Mouse (Mus musculus) erythroid progenitor cell, adult 5-6 weeks (primary cell): Measurements from ENCODE around the gene Cracr2b. TPM values are rescaled to one million over a fixed set of nuclear protein-coding genes. Genes with fewer than 3 reads are reported as not detected.

Experiments
- ATAC-seq: replicated peaks from 2 replicates; pipeline ENCODE4 v1.8.0; 2016; ENCODE audit warnings: moderate number of reproducible peaks, mild to moderate bottlenecking, moderate TSS enrichment, inconsistent platforms; ENCODE audit not compliant: poor library complexity, low FRiP score, severe bottlenecking
- total RNA-seq, 2 experiments: library from RNA; stranded (forward) in 1 of 2; stranded (reverse) in 1 of 2; fragments of 150-400 nt in 1 of 2; fragments of 186-747, 209-891 nt in 1 of 2; gene quantifications; 2 replicates each; pipeline versions ENCODE4 v1.2.3 to v1.2.4; 2015 to 2017; ENCODE audit warnings: low replicate concordance in 2 of 2

The Cracr2b gene
- total RNA-seq, 2 experiments from 2014 or later, result 3.3 TPM; not detected in 1

DNA sequence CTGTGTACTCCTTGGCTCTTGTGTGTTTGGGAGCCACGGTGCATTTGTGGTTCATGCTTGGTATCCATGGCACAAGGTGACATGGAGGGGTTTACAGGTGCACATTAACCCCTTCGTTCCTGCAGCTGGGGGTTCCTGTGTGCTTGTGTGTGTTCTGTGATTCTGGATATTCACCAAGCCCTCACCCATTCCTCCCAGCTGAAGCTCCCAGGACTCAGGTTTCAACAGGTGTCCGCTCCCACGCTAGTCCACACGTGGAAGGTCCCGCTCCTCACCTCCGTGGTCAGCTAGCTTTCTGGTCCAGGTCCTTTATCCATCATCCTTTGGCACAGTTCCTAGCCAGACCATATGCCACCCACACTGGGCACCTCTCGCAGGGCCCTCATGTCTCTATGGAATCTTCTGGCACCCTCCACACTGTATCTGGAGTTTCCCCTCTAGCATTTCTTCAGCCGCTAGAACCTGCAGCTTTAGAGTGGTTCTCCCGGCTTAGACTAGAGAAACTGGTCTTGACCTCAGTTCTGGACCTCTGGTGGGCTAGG, 5.8 kb downstream of the Cracr2b start:
- ATAC-seq, result 0 out of 2 replicates have a peak, but pooled peaks have one; percentile 2

DNA sequence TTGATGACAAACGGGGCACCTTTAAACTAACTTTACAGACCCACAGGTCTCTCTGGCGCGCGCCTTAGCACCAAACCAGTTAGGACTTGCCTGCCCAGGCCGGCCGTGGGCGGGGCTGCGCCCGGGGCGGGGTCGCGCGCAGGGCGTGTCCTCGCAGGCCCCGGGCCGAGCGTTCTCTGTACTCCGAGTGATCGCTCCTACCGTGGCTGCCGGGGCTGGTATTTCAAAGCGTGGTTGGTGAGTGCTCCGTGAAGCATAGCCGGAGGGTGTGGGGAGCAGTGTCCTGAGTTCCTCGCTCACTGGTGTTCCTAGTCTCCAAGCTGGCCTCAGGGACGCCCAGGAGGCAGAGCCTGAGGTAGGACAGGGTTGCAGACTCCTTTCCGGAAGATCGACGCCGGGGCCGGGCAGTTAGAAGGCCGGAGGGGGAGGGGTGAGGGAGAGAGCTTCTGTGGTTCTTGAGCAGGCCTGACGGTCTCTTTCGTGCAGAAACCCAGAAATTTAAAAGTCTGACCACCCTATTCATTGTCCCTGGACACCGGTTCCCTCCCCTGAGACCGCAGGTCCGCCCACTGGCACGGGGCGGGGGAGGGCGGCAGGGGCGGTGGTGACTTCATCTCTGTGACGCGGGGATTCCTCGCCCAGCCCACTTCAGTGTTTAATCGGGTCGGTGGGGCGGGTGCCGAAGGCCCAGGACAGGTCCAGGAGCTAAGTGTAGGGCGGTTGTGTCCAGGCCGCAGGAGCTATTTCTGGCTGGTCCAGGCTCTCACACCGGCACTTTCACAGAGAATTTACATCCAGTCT, 6.5 kb downstream of the Cracr2b start, which contains the start of gene Cd151:
Gene Cd151 (plus strand): TSS at position 163 of the 801 bp plus-strand sequence.
- peak; percentile 73 for ATAC-seq

DNA sequence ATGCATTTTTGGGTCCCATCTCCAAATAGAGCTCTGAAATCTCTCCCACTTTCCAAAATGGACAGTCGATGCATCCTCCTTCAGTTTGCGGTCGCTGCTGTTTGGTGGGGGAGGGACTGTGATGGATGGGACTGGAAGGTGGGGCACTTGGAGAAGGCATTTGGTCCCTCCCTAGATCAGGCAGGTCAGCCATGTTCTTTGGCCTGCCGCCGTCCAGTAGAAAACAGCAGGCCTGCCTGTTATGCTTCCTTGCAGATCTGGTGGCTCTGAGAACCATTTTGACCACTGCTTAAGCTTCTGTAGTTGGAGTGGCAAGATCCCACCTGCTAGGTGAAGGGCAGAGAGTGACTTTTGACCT, 7.2 kb downstream of the Cracr2b start:
- ATAC-seq, result 0 out of 2 replicates have a peak, but pooled peaks have one; percentile 15

DNA sequence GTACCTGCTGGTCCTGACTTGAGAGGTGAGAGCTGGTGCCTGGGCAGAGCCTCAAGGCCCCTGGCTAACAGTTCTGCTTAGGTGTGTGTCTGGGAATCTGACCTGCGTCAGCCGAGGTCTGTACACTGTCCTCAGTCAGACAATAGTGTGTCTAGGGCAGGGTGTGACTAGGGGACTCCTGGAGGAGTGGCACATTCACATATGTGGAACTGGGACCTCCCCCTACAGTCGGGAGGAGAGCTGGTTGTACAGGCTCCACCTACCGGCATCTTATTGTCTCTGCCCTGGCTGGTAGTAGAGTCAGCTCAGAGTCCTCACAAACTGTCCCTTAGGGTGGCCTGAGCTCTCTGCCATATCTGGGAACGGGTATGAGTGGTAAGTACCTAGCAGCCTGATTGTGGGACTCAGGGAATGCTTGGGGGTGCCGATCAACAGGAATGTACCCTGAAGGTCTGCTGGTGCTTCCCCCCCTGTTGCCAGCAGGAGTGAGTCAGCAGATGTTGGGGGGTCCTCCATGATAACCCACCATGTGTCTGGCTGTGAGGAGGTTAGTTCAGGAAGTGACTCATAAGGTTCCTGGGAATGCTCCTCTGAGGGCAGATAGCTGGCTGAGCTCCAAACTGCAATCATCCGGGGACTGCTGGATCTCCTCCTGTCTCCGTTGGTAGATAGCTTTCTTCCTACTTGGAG, 7.8 kb downstream of the Cracr2b start:
- peak; percentile 70 for ATAC-seq

DNA sequence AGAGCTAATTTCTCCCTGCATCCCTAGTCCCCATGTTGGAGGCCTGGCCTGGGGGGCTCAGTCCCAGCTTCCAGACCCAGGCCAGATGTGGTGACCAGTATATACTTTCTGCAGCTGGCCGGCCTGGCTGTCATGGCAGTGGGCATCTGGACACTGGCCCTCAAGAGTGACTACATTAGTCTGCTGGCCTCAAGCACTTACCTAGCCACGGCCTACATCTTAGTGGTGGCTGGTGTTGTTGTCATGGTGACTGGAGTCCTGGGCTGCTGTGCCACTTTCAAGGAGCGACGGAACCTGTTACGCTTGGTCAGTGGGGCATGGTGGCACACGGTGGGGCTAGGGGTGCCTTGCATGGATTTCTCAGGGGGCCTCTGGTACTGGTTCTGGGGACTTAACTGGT, 8.5 kb downstream of the Cracr2b start:
- ATAC-seq, result no peak

DNA sequence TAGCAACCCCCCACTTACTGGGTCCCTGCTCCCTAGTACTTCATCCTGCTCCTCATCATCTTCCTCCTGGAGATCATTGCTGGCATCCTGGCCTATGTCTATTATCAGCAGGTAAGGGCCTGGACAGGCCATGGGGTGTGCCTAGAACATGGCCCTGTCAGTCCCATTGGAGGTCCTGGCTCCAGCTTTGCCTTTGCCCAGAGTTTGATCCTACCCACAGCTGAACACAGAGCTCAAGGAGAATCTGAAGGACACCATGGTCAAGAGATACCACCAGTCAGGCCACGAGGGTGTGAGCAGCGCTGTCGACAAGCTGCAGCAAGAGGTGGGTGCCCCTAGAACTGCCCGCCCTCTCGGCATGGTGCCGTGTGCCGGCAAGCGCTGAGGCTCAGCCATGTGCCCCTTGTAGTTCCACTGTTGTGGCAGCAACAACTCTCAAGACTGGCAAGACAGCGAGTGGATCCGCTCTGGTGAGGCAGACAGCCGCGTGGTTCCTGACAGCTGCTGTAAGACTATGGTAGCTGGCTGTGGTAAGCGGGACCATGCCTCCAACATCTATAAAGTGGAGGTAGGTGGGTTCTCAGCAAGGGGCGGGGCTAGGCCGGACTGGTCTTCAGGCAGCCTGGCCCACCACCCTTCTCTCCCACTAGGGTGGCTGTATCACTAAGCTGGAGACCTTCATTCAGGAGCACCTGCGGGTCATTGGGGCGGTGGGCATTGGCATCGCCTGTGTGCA, 9.2 kb downstream of the Cracr2b start:
- no peak for ATAC-seq

DNA sequence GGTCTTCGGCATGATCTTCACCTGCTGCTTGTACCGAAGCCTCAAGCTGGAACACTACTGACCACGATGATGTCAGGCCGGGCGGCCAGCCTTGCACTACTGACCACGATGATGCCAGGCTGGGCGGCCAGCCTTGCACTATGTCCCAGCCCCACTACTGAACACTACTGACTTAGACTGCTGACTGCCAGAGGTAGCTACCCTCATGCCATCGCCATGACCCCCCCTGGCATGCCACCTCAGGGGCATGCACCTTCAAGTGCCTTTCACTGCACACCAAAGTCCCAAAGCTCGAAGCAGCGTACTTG, 9.7 kb downstream of the Cracr2b start:
- no peak for ATAC-seq

DNA sequence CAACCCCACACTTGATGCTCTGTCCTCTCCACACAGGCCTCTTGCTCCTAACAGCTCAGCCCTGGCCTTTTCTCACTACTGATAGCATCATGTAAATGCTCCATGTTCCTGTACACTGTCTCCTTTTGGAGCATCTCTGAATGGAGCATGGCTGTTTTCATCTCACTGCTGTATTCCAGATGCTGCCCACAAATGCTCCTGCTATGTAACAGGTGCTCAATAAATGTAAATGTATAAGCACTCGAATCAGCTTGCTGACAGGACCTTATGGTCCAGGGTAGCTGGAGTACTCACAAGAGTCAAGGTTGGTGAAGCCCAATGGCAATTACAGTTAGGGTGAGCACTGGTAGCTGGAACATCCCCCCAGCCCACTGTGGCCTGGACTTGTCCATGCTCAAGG, 10.3 kb downstream of the Cracr2b start:
- no peak for ATAC-seq

DNA sequence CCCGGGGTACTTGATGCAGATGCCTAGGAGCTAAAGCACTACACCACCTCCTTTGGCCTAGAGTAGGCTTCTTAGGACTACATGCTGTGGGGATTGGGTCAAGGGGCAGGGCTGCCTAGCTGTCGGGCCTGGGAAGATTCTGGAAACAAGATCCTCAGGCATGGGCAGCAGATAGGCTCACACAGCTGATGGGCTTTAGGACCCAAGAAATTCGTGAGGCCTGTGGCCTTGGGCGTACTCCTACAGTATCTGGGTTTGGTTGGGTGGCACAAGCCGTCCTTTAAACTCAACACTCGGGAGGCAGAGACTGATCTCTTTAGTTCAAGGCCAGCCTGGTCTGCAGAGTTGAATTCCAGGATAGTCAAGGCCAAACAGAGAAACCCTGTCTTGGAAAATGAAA, 11.3 kb downstream of the Cracr2b start:
- ATAC-seq, result no peak

DNA sequence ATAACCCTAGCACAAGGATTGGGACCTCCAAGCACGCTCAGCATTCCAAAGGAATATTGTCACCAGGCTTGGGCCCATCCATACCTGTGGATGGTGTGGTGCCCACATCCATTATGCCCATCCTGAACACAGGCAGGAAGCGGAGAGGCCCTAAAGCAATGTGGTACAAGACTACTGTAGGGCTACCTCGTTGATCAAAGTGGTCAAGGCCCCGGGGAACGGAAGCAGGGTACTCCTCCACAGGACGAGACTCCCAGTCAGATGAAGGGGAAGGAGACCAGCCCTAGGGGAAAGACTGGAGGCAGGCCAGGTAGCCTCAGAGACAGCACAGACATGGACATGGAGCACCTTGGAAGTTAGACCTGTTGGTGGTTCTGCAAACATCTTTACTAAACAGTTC, 11.9 kb downstream of the Cracr2b start:
- ATAC-seq, result no peak

DNA sequence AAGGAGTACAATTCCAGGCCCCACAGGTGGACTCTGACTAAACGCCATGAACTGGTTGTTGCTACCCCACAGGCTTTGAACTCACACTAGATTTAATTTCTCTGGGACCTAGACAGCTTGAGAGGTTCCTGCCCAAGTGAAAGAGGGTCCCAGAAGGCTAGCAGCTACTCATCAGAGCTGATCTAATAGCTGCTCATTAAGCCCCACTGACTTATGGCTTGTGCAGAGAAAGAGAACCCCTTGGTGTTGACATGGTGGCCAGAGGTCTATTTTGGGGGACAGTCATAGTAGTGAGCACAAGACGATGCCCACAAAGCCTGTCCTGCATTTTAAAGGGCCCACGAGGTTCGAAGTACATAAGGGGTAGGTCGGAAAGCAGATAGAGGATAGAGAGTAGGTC, 13.3 kb downstream of the Cracr2b start:
- ATAC-seq, result no peak

DNA sequence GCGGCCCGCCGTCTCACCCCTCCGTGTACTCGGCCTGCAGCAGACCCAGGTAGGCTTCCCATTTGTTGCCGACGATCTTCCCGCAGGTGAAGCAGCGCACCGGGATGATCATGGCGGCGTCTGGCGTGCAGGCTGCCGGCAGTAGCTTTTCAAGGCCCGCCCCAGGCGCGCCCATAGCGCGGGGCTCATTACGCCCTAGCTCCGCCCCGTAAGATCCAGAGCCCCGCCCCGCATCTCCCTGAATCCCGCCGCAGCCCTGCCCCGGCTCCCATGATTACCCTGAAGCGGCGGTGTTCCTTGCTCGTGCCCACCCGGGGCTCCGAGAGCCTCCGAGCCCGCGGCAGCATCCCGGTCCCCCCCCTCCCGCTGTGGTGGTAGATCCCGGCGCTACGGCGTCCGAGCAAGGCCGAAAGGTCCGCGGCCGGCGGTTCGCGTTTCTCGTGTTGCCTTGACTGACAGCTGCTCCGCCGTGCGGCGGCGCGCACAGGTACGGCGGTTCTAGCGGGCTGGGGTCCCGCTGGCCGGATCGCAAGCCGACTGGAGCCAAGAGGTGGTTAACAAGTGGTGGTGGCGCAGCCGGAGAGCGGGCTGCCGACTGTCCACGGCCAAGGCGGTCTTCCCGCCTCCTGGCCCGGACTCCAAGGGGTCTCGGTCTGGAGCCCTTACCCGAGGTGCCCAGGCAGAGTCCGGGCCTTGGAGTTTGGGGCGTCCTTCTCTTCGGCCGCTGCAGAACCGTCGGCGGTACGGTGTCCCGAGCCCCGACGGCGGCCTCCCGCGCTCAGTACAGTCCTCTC, 14.3 kb downstream of the Cracr2b start, which contains the start of the genes Polr2l and Tspan4:
Gene Polr2l (minus strand): TSS at position 122 of the 794 bp plus-strand sequence.
Gene Tspan4 (plus strand): TSS at position 230 of the 794 bp plus-strand sequence.
- ATAC-seq, result peak; percentile 85

DNA sequence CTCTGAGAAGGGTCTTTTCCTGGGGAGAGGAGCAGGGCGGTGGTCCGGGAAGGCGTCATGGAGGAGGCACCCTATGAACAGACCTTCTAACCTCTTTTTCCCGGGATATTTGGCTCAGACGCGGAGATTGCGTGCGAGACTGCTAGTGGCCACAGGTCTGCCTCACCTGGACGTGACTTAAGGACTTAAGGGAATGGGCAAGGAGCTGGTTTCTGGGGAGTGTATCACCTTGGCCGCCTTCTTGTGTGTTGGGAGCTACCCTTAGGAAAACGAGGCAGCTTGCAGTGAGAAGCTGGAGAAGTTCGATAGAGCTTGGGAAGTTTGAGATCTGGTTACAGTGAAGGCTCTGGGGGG, 14.9 kb downstream of the Cracr2b start:
- ATAC-seq, result no peak

DNA sequence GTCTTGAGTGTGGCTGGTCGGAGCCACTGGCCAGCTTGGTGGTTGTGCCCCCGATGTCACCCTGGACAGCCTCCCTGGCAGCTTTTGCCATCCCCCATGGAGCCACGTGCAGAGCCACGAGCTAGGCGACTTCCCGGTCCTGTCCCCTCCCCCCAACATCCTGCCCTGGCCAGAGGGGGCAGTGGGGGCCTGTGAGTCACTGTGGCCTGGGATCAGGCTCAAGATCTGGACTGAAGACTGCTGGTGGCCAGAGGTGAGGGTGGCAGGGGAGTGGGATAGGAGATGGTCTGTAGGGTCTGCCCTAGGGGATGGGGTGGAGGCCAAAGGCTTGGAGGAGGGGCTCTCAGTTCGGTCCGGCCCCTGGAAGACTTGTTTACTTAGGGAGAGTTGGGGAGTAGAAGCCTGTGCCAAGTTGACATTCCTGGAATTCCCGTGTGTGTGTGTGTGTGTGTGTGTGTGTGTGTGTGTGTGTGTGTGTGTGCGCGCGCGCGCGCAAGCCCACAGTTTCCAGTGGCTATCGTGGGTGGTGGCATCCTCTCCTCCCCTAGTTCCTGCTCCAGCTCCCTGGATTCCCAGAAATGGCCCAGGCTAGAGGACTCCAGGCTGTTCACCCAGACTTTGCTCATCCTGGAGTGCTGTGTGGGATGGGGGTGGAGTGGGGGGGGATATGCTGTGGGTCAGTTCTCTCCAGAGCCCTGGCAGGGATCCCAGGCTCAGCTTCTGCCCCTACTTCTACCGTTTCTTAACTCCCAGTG, 15.5 kb downstream of the Cracr2b start:
- no peak for ATAC-seq

DNA sequence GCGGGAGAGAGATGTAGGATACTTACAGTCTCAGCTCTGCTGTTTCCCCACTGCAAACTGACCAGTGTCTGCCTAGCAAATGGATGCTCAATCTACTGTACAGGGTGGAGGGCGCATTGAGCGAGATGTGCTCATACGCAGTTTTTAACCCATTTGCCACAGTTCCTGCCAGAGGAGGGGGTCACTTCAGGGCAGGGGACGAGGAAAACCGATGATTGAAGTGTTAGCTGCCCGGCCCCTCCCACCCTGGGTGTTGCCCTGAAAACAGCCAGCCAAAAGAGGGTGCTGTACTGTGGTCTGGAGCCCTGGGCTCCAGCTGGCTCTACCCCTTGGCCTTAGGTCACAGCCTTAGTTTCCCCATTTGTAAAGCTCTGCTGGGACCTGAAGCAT, 16.1 kb downstream of the Cracr2b start:
- ATAC-seq, result no peak

DNA sequence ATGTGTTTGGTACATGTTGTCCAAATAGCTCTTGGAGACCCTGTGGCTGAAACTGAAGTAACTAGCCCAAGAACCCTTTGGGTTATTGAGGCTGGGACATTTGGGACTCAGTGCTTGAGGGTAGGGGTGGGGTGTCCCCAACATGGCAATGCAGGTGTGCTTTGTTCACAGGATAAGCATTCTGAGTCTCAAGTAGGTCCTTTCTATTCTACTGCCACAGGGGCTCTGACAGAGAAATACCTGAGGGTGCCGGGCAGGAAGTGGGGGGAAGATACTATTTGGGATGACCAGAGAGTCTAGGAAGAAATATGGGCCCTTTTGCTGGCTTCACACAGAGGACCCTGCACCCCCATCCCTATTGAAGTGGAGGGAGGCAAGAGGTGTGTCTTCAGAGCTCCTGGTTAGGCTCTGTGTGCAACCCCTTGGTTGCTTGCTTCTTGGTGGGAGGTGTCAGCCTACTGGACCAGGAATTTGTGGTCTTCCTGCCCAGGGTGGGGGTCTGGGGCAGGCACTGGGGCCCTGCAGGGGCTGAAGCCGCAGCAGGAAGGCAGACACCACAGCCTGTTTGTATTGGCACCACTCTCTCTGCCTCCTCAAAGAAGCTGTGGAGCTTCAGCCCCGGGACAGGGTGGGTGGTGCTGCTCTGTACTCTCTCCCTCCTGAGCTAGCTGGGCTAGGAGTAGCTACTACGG, 16.8 kb downstream of the Cracr2b start:
- no peak for ATAC-seq

DNA sequence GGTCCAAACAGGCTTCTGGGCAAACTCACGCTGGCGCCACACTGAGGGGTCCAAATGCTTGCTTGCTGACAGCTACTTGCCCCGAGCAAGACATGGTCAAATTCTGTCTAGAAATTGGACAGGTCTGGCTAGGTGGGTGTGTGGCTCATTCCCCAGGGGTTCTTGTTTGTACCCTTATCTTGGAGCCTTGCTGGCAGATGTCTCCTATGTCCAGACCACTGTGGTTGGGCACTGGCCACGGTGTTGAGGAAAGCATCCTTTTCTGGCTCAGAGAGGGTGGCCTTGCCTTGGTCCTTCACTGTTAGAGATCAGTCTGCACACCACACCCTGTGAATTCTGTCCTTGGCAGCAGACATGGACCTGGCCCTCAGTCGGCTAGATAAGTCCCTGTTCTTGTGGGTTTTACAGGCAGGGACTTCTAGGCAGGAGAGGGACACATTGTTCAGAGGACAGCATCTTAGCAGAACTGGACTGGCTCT, 17.4 kb downstream of the Cracr2b start:
- ATAC-seq, result no peak

DNA sequence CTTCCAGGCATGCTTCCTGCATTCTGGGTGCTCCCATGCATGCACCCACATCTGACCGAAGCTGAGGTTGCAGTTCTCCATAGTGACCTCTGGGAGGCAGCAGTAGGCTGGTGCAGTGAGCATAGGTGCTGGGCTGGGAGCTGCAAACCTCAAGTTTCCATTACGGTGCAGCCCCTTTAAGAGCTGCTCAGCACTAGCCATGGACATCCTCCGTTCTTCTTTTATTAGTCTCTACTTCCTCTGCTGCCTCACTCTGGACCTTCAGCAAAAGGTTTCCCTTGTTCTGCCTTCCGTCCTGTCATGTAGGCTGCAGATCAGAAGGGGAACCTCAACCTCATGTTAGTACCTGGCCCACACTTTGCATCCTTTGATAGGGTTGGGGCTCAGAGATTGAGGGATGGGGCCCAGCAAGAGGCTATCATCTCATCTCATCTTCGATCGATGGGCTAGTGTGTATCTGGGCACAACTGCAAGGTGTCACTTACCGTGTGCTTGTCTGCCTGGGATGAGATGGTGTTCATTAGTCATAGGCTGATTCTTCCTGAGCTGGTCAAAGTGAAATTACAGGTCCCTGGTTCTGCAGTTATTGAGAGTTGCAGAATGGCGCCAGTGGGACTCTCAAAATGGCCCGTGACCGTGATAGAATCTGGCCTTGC, 20.1 kb downstream of the Cracr2b start:
- ATAC-seq, result peak; percentile 79
